Mouse (Mus musculus) intestine, embryonic 14.5 days (tissue): ENCODE data around the gene Cyren. TPM values are rescaled to one million over a fixed set of nuclear protein-coding genes. Genes with fewer than 3 reads are reported as not detected.

ENCODE experiments used
- ATAC-seq: fragments of 200-750 bp; cut with Nextera tagmentation; replicated peaks from 2 replicates; pipeline ENCODE4 v1.8.0; 2017; ENCODE audit warnings: low read depth, moderate number of reproducible peaks, moderate TSS enrichment, moderate library complexity; ENCODE audit not compliant: low FRiP score, low TSS enrichment
- DNase-seq: peaks from one replicate; pipeline ENCODE4 v3.0.0-alpha.2; 2018; ENCODE audit warnings: low spot score
- H3K27ac ChIP-seq: fragments of 300-500 bp; sonication (generic); 2 replicates; pipeline ENCODE4 v1.5.1; 2014; ENCODE audit warnings: low read depth, mild to moderate bottlenecking, control low read depth
- H3K27me3 ChIP-seq: fragments of 300-500 bp; sonication (generic); replicated peaks from 2 replicates; pipeline ENCODE4 v1.6.1; 2014; ENCODE audit warnings: low read length, control low read depth; ENCODE audit not compliant: control insufficient read depth, insufficient read depth
- H3K36me3 ChIP-seq: fragments of 300-500 bp; sonication (generic); 2 replicates; pipeline ENCODE4 v1.6.1; 2014; ENCODE audit warnings: low read length, control low read depth; ENCODE audit not compliant: control insufficient read depth, insufficient read depth
- H3K4me1 ChIP-seq: fragments of 300-500 bp; sonication (generic); replicated peaks from 2 replicates; pipeline ENCODE4 v1.6.1; 2014; ENCODE audit warnings: low read length, control low read depth, mixed read lengths; ENCODE audit not compliant: control insufficient read depth, insufficient read depth
- H3K4me2 ChIP-seq: fragments of 300-500 bp; sonication (generic); 2 replicates; pipeline ENCODE4 v1.6.1; 2014; ENCODE audit warnings: low read length
- H3K4me3 ChIP-seq: fragments of 300-500 bp; sonication (generic); 2 replicates; pipeline ENCODE4 v1.5.1; 2014; ENCODE audit warnings: low read depth, low read length, control low read depth, mixed read lengths
- H3K9ac ChIP-seq: fragments of 300-500 bp; sonication (generic); 2 replicates; pipeline ENCODE4 v1.6.1; 2014; ENCODE audit warnings: mild to moderate bottlenecking, low read length
- H3K9me3 ChIP-seq: fragments of 300-500 bp; sonication (generic); 2 replicates; pipeline ENCODE4 v1.6.1; 2016; ENCODE audit warnings: low read length, control low read depth; ENCODE audit not compliant: control insufficient read depth
- WGBS: fragments of 180-500 bp; shearing (Covaris S2); extraction: QIAGEN DNeasy Blood & Tissue Kit; methylation state at CpG from one replicate; pipeline ENCODE4 v1.1.7; 2014; 5-methylcytosine and 5-hydroxymethylcytosine counted together
- polyA plus RNA-seq: library from polyadenylated mRNA; unstranded; fragments of >200 nt; fragmentation: Nextera tagmentation; extraction: Ambion mirVana; gene quantifications from 2 replicates; pipeline ENCODE4 v1.2.1, GENCODE M21; 2014

The Cyren gene
- polyA plus RNA-seq, 1 experiment from 2014 or later, result 9.7 TPM

DNA sequence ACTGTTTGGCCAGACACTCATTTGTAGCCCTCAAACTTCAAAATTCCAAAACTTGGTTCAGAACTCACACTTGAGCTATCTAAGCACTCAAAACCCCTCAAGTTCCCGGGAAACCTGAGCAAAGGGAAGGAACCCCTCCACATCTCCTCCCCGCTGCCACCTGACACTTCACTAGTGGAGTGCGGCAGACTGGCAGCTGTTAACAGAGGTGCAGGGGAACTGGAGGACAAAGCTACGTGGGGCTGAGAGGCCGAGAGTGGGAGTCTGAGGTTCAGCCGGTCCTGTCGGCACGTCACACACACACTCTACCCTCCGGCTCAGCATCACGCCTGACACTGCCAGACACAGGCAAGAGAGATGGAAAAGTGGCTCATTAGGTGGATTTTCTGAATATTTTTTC, 26.0 kb upstream of the Cyren start:
- no peak overlapping the region for H3K4me2 ChIP-seq
- no peaks in the 10 kb centered on the region for H3K9me3 ChIP-seq
- 86% methylated on average over 10 of the region's 10 CpGs for WGBS
- 0 out of 2 replicates have a peak, but pooled peaks cover 4% of the 10 kb centered on the region for H3K4me1 ChIP-seq
- H3K9ac ChIP-seq, result no peak overlapping the region
- ATAC-seq (no peak), DNase-seq (no peak)
- no peak overlapping the region for H3K27ac ChIP-seq
- H3K36me3 ChIP-seq, result peaks cover 64% of the 10 kb centered on the region
- no peaks in the 10 kb centered on the region for H3K27me3 ChIP-seq
- no peak overlapping the region for H3K4me3 ChIP-seq

DNA sequence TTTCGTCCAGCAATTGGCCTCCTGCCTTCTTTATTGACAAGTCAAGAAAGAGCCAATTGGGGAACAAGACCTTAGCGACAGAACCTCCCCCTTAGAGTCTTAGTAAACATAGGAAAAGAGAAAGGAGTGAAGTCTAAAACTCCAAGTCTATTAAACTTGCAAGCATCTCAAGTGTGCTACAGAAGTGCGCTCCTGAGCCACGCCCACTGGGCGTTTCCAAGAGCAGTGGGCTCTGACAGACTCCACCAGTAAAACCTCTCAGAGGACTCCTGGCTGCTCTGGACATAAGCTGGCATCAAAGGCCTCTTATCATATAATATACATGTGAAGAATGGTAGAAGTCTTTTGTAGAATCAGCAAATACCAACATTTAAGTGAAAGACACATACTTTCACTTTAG, 25.6 kb upstream of the Cyren start:
- DNase-seq (no peak), ATAC-seq (no peak)
- Histone ChIP-seq H3K4me3 (no peak overlapping the region), H3K4me2 (no peak overlapping the region), H3K36me3 (peaks cover 66% of the 10 kb centered on the region), H3K9me3 (no peaks in the 10 kb centered on the region), H3K9ac (no peak overlapping the region), H3K27ac (no peak overlapping the region), H3K4me1 (0 out of 2 replicates have a peak, but pooled peaks cover 4% of the 10 kb centered on the region), H3K27me3 (no peaks in the 10 kb centered on the region)
- 68% methylated on average over 5 of the region's 5 CpGs for WGBS

DNA sequence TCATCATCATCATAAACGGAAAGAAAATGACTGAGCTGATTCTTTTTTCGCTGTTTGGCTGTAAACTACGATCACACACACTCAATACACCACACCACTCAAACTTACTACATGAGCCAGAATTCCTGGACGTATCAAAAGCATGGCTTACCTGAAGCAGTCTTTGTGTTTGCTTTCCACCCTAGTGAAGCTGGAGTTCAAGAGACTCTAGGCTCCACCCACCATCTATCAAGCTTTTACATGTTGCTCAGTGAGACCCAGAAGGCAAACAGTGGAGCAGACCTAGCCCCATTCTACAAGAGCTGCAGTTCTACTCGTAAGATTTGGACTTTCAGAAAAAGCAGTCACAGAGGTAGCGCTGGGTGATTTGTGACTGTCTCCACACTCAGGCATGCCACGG, 24.7 kb upstream of the Cyren start:
- DNase-seq, result no peak
- Histone ChIP-seq H3K27ac (no peak overlapping the region), H3K27me3 (no peaks in the 10 kb centered on the region), H3K9ac (no peak overlapping the region), H3K4me3 (no peak overlapping the region), H3K36me3 (peaks cover 67% of the 10 kb centered on the region), H3K4me1 (0 out of 2 replicates have a peak, but pooled peaks cover 4% of the 10 kb centered on the region), H3K4me2 (no peak overlapping the region), H3K9me3 (no peaks in the 10 kb centered on the region)
- ATAC-seq, result no peak
- WGBS, result 83% methylated on average over 7 of the region's 7 CpGs

DNA sequence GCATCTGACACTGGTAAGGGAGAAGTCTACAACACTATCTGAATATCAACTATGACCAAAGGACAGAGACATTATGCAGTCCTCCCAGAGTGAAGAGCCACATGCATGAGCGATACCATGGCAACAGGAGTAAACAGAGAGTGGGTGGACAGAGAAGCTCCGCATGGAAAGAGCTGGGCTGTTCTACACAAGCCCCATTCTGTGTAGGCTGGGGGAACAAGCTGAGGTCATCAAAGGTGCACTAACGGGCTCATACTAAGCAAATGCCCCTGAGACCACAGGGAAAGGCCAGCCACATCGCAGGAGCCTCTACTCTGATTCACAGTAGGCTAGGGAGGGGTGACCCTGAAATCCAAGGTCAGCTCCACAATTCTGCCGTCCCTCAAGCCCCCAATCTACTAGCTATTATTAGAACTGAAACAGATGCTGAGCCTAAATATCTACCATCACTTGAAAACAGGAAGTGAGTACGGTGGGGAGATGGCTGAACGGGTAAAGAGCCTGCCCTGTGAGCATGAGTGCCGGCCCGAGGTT, 24.1 kb upstream of the Cyren start:
- WGBS, result 55% methylated on average over 9 of the region's 9 CpGs
- Histone ChIP-seq H3K4me1 (0 out of 2 replicates have a peak, but pooled peaks cover 4% of the 10 kb centered on the region), H3K36me3 (peaks cover 67% of the 10 kb centered on the region), H3K27ac (no peak overlapping the region), H3K4me3 (no peak overlapping the region), H3K9me3 (no peaks in the 10 kb centered on the region), H3K4me2 (no peak overlapping the region), H3K9ac (no peak overlapping the region), H3K27me3 (no peaks in the 10 kb centered on the region)
- ATAC-seq (no peak), DNase-seq (no peak)

DNA sequence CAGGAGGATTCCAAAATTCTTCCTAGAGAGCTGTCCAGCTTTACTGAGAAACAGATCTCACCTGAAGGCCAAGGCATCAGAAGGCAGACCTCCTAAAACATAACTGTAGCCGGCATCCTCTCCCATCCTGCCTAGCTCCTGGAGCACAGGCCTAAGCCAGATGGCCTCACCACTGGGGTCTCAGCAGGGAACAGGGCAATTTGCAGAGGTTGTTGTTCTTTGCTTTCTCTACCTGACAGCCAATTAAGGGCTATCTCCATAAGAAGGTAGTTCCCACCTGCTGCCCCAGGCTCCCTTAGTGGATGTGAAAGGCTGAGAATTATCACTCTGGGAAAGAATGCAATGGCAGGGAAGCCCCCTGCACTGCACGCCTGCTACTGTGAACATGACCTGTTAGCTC, 23.1 kb upstream of the Cyren start:
- H3K36me3 ChIP-seq, result peaks cover 58% of the 10 kb centered on the region

DNA sequence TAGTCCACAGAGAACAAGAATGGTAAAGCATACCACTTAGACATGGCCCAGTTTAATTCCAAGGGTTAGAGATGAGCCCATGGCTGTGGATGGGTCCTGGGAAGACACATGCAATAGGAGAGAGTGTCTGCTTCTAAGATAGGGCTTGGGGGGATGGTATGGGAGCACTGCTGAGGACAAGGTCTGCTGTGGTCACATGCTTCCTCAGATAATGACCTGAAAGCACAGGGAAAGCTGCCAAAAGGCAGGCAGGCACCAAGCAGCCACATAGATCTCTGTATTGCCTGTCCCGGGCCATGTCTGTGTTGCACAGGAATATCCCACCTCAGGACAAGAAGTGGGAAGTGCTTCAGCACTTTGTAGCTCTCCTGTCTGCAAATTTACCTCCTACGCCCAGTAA, 21.3 kb upstream of the Cyren start:
- H3K9me3 ChIP-seq, result no peaks in the 10 kb centered on the region
- no peak overlapping the region for H3K4me2 ChIP-seq
- H3K36me3 ChIP-seq, result peaks cover 58% of the 10 kb centered on the region
- H3K27me3 ChIP-seq, result no peaks in the 10 kb centered on the region
- no peak overlapping the region for H3K27ac ChIP-seq
- ATAC-seq, result no peak
- H3K4me1 ChIP-seq, result 0 out of 2 replicates have a peak, but pooled peaks cover 4% of the 10 kb centered on the region
- no peak for DNase-seq
- WGBS, result 76% methylated on average over 2 of the region's 2 CpGs
- no peak overlapping the region for H3K9ac ChIP-seq
- H3K4me3 ChIP-seq, result no peak overlapping the region

More for the DNA sequence above, 23.1 kb upstream of the Cyren start:
- no peak for ATAC-seq
- no peak for DNase-seq
- Histone ChIP-seq H3K9me3 (no peaks in the 10 kb centered on the region), H3K9ac (no peak overlapping the region), H3K4me3 (no peak overlapping the region), H3K4me2 (no peak overlapping the region), H3K4me1 (0 out of 2 replicates have a peak, but pooled peaks cover 4% of the 10 kb centered on the region), H3K27ac (no peak overlapping the region), H3K27me3 (no peaks in the 10 kb centered on the region)
- 76% methylated on average over 2 of the region's 2 CpGs for WGBS

DNA sequence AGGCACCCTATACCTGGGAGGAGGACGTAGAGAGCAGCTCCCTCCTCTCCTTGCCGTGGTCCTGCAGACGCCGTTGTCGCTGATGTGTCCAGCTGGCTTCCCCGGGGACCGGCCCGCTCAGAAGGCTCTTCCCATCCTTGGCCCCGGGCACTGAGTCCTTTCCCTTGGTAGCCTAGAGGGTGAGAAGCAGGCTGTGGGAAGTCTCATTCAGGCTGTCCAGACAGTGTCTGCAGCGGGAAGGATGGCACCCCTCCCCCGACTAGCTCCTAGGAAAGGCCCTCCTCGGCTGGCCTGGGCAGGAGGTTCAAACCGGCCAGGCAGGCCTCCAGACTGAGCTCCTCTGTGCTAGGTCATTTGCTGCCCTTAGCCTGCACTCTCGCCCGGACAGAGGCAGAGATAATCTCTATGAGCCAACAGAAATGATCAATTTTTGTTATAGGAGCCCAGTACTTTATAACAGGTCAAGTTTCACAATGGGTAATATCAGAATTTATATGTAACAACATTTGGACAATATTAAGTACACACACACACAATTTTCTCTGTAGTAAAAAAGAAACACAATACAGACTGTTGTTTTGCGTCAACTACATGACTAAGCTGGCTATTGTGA, 18.4 kb upstream of the Cyren start:
- Histone ChIP-seq H3K4me2 (no peak overlapping the region), H3K9me3 (no peaks in the 10 kb centered on the region), H3K36me3 (peaks cover 65% of the 10 kb centered on the region), H3K4me3 (no peak overlapping the region), H3K9ac (no peak overlapping the region), H3K27me3 (no peaks in the 10 kb centered on the region), H3K27ac (no peak overlapping the region), H3K4me1 (no peaks in the 10 kb centered on the region)
- ATAC-seq (no peak), DNase-seq (no peak)
- WGBS, result 56% methylated on average over 16 of the region's 16 CpGs

DNA sequence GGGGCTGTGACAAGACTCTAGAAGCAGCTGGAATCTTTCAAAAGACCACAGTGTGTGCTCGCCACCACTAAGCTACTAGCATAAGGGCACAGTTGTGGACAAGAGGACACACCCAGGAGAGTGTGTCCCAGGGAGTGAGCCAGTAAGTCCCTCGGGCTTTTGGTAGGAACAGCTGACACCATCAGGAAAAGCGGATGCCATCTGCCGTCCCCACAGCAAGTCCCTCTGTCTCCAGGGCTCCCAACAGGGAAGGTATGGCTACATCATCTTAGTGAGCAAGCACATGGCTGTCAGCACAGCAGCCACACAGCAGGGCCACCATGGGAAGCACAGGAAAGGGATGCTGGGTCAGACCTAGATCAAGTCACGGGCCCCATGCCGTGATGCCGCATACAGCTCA, 17.7 kb upstream of the Cyren start:
- DNase-seq, result no peak
- no peak for ATAC-seq
- 91% methylated on average over 7 of the region's 7 CpGs for WGBS
- H3K9ac ChIP-seq, result no peak overlapping the region
- H3K4me1 ChIP-seq, result no peaks in the 10 kb centered on the region
- H3K36me3 ChIP-seq, result peaks cover 67% of the 10 kb centered on the region
- H3K4me2 ChIP-seq, result no peak overlapping the region
- H3K27me3 ChIP-seq, result no peaks in the 10 kb centered on the region
- H3K27ac ChIP-seq, result no peak overlapping the region
- H3K9me3 ChIP-seq, result no peaks in the 10 kb centered on the region
- H3K4me3 ChIP-seq, result no peak overlapping the region

DNA sequence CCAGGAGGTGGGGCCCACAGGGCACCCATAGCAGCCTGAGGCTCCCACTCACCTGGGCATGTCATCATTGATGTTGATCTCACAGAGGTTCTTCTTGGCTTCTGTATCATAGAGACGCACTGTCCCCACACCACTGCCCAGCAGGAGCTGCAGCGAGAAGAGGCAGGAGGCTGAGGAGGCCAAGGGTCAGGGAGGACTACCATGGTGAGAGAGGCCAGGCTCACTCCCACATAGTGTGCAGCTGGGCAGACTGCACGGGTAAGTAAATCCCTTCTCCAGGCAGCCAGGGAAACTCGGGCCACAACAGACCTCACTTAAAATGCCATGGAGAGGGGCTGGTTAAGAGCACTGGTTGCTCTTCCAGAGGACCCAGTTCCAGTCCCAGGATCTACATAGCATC, 11.3 kb upstream of the Cyren start:
- no peak overlapping the region for H3K4me3 ChIP-seq
- no peak overlapping the region for H3K4me2 ChIP-seq
- no peak for ATAC-seq
- H3K4me1 ChIP-seq, result no peaks in the 10 kb centered on the region
- no peaks in the 10 kb centered on the region for H3K27me3 ChIP-seq
- WGBS, result 69% methylated on average over 4 of the region's 4 CpGs
- no peak overlapping the region for H3K27ac ChIP-seq
- H3K9ac ChIP-seq, result no peak overlapping the region
- DNase-seq, result no peak
- no peaks in the 10 kb centered on the region for H3K9me3 ChIP-seq
- H3K36me3 ChIP-seq, result peaks cover 53% of the 10 kb centered on the region
